Mouse (Mus musculus): ENCODE measurements around the gene Nsrp1. TPM values are rescaled to one million over a fixed set of nuclear protein-coding genes. Genes with fewer than 3 reads are reported as not detected.

Gene Nsrp1
- polyA plus RNA-seq, 1 experiment = 0.41 TPM

GRCm38 (mm10) chr11:77005881-77006280, 72.4 kb downstream of the Nsrp1 start:
- 24% methylated on average over 4 of the region's 4 CpGs for WGBS
- no peaks in the 10 kb centered on the region for H3K27me3 ChIP-seq (ENCODE audit: control insufficient read depth, insufficient read depth, low read length)
- H3K4me1 ChIP-seq (ENCODE audit: control insufficient read depth, insufficient read depth, insufficient read length, low read length) = peaks cover 41% of the 10 kb centered on the region
- TF ChIP-seq POLR2A (IDR thresholded peaks at IDR 0.05; ENCODE audit: low read depth, low read length) (no peak), CTCF (IDR thresholded peaks at IDR 0.05; ENCODE audit: extremely low read depth, insufficient read length, insufficient replicate concordance, low read depth, low read length) (no peak)
- no peak overlapping the region for H3K4me3 ChIP-seq (ENCODE audit: low read depth, low read length)
- H3K36me3 ChIP-seq (ENCODE audit: control insufficient read depth, insufficient read depth, low read length) = no peaks in the 10 kb centered on the region
- H3K27ac ChIP-seq (ENCODE audit: insufficient read depth, low read depth, low read length) = no peak overlapping the region

- Histone ChIP-seq H3K36me3 (ENCODE audit: control insufficient read depth, insufficient read depth, low read length) (no peaks in the 10 kb centered on the region), H3K4me1 (ENCODE audit: control insufficient read depth, insufficient read depth, insufficient read length, low read length) (peaks cover 31% of the 10 kb centered on the region), H3K4me3 (ENCODE audit: low read depth, low read length) (no peak overlapping the region), H3K27me3 (ENCODE audit: control insufficient read depth, insufficient read depth, low read length) (peaks cover 9% of the 10 kb centered on the region), H3K27ac (ENCODE audit: insufficient read depth, low read depth, low read length) (peak overlapping the region; percentile 30; the same call in 1 of the 2 replicates)
- 30% methylated on average over 1 of the region's 1 CpGs for WGBS
- TF ChIP-seq CTCF (IDR thresholded peaks at IDR 0.05; ENCODE audit: extremely low read depth, insufficient read length, insufficient replicate concordance, low read depth, low read length) = no peak
- TF ChIP-seq POLR2A (IDR thresholded peaks at IDR 0.05; ENCODE audit: low read depth, low read length) = no peak
Observed at GRCm38 (mm10) chr11:77002361-77002760, 75.9 kb downstream of the Nsrp1 start.

GRCm38 (mm10) chr11:77000741-77001140, 77.5 kb downstream of the Nsrp1 start:
- Histone ChIP-seq H3K4me3 (ENCODE audit: low read depth, low read length) (no peak overlapping the region), H3K27me3 (ENCODE audit: control insufficient read depth, insufficient read depth, low read length) (peaks cover 9% of the 10 kb centered on the region), H3K27ac (ENCODE audit: insufficient read depth, low read depth, low read length) (no peak overlapping the region), H3K36me3 (ENCODE audit: control insufficient read depth, insufficient read depth, low read length) (no peaks in the 10 kb centered on the region), H3K4me1 (ENCODE audit: control insufficient read depth, insufficient read depth, insufficient read length, low read length) (peaks cover 24% of the 10 kb centered on the region)
- TF ChIP-seq POLR2A (IDR thresholded peaks at IDR 0.05; ENCODE audit: low read depth, low read length) = no peak
- no peak for TF ChIP-seq CTCF (IDR thresholded peaks at IDR 0.05; ENCODE audit: extremely low read depth, insufficient read length, insufficient replicate concordance, low read depth, low read length)
- 35% methylated on average over 5 of the region's 5 CpGs for WGBS

- WGBS = 32% methylated on average over 24 of the region's 24 CpGs
- Histone ChIP-seq H3K4me3 (ENCODE audit: low read depth, low read length) (peak overlapping the region; percentile 57), H3K27ac (ENCODE audit: insufficient read depth, low read depth, low read length) (no peak overlapping the region), H3K36me3 (ENCODE audit: control insufficient read depth, insufficient read depth, low read length) (no peaks in the 10 kb centered on the region), H3K27me3 (ENCODE audit: control insufficient read depth, insufficient read depth, low read length) (peaks cover 9% of the 10 kb centered on the region), H3K4me1 (ENCODE audit: control insufficient read depth, insufficient read depth, insufficient read length, low read length) (peaks cover 15% of the 10 kb centered on the region)
- no peak for TF ChIP-seq CTCF (IDR thresholded peaks at IDR 0.05; ENCODE audit: extremely low read depth, insufficient read length, insufficient replicate concordance, low read depth, low read length)
- no peak for TF ChIP-seq POLR2A (IDR thresholded peaks at IDR 0.05; ENCODE audit: low read depth, low read length)
Observed at GRCm38 (mm10) chr11:76998705-76999226, 79.5 kb downstream of the Nsrp1 start.

GRCm38 (mm10) chr11:76997916-76998704, 80.1 kb downstream of the Nsrp1 start, which contains the start of gene Slc6a4:
Gene Slc6a4, plus strand, starts transcription at chr11:76998603.
- H3K4me1 ChIP-seq (ENCODE audit: control insufficient read depth, insufficient read depth, insufficient read length, low read length) = peaks cover 14% of the 10 kb centered on the region
- H3K36me3 ChIP-seq (ENCODE audit: control insufficient read depth, insufficient read depth, low read length) = no peaks in the 10 kb centered on the region
- under 1% methylated on average over 51 of the region's 52 CpGs for WGBS
- TF ChIP-seq POLR2A (IDR thresholded peaks at IDR 0.05; ENCODE audit: low read depth, low read length) (no peak), CTCF (IDR thresholded peaks at IDR 0.05; ENCODE audit: extremely low read depth, insufficient read length, insufficient replicate concordance, low read depth, low read length) (no peak)
- peak within 1 kb of the TSS; percentile 75 for H3K4me3 ChIP-seq (ENCODE audit: low read depth, low read length)
- H3K27ac ChIP-seq (ENCODE audit: insufficient read depth, low read depth, low read length) = no peak within 1 kb of the TSS
- peaks cover 9% of the 10 kb centered on the region for H3K27me3 ChIP-seq (ENCODE audit: control insufficient read depth, insufficient read depth, low read length)

GRCm38 (mm10) chr11:76997305-76997704, 80.9 kb downstream of the Nsrp1 start:
- H3K4me1 ChIP-seq (ENCODE audit: control insufficient read depth, insufficient read depth, insufficient read length, low read length) = peaks cover 6% of the 10 kb centered on the region
- H3K27me3 ChIP-seq (ENCODE audit: control insufficient read depth, insufficient read depth, low read length) = peaks cover 9% of the 10 kb centered on the region
- no peak overlapping the region for H3K27ac ChIP-seq (ENCODE audit: insufficient read depth, low read depth, low read length)
- H3K4me3 ChIP-seq (ENCODE audit: low read depth, low read length) = peak overlapping the region; percentile 75
- no peaks in the 10 kb centered on the region for H3K36me3 ChIP-seq (ENCODE audit: control insufficient read depth, insufficient read depth, low read length)
- peak; percentile 37; the same call in 1 of the 2 replicates for TF ChIP-seq POLR2A (IDR thresholded peaks at IDR 0.05; ENCODE audit: low read depth, low read length)
- peak; percentile 81 for TF ChIP-seq CTCF (IDR thresholded peaks at IDR 0.05; ENCODE audit: extremely low read depth, insufficient read length, insufficient replicate concordance, low read depth, low read length)
- WGBS = under 1% methylated on average over 21 of the region's 21 CpGs

- no peaks in the 10 kb centered on the region; the same call in 1 of the 2 replicates for H3K4me1 ChIP-seq (ENCODE audit: control insufficient read depth, insufficient read depth, insufficient read length, low read length)
- 53% methylated on average over 20 of the region's 20 CpGs for WGBS
- no peak for TF ChIP-seq CTCF (IDR thresholded peaks at IDR 0.05; ENCODE audit: extremely low read depth, insufficient read length, insufficient replicate concordance, low read depth, low read length)
Observed at GRCm38 (mm10) chr11:76995966-76996672, 82.1 kb downstream of the Nsrp1 start.

More at GRCm38 (mm10) chr11:76995966-76996672, 82.1 kb downstream of the Nsrp1 start:
- Histone ChIP-seq H3K4me3 (ENCODE audit: low read depth, low read length) (no peak overlapping the region), H3K27me3 (ENCODE audit: control insufficient read depth, insufficient read depth, low read length) (peaks cover 9% of the 10 kb centered on the region), H3K36me3 (ENCODE audit: control insufficient read depth, insufficient read depth, low read length) (no peaks in the 10 kb centered on the region), H3K27ac (ENCODE audit: insufficient read depth, low read depth, low read length) (no peak overlapping the region)

Other genes starting within 250 kb of the Nsrp1 start
- 16.3 and 16.4 TPM in 2 replicates for gene Cpd, start 231.4 kb downstream of the Nsrp1 start, polyA plus RNA-seq (2012; rRNA removed)
- 0.29 and 8.4 TPM in 2 replicates for gene Tmigd1, start 176.3 kb downstream of the Nsrp1 start, polyA plus RNA-seq (2012; rRNA removed)
- gene Blmh, start 153.6 kb downstream of the Nsrp1 start, polyA plus RNA-seq (2012; rRNA removed) = 2.5 and 4.8 TPM in 2 replicates
- 21.6 and 67.2 TPM in 2 replicates for gene Slc6a4, start 79.8 kb downstream of the Nsrp1 start, polyA plus RNA-seq (2012; rRNA removed)
- gene Efcab5, start 110.5 kb upstream of the Nsrp1 start, polyA plus RNA-seq (2012; rRNA removed) = 0.27 and 1.1 TPM in 2 replicates
- gene Ssh2, start 137.9 kb upstream of the Nsrp1 start, polyA plus RNA-seq (2012; rRNA removed) = 3.1 and 5.3 TPM in 2 replicates

Data from small intestine, adult 2 months (tissue).